Mouse (Mus musculus): Measurements from ENCODE around the gene Wwc2. TPM values are rescaled to one million over a fixed set of nuclear protein-coding genes. Genes with fewer than 3 reads are reported as not detected.

The Wwc2 gene
- total RNA-seq, 2 experiments from 2014 or later, result 40.2 to 41.5 TPM

- intact Hi-C loops (cut with DNase I), result no loop called here
- no peak for DNase-seq
These were observed 42.8 kb downstream of the Wwc2 start for GRCm38 (mm10) chr8:47947672-47948618.

GRCm38 (mm10) chr8:47943049-47943448 lies 47.7 kb downstream of the Wwc2 start:
- intact Hi-C loops (cut with DNase I), result loop anchor here (5.0 kb wide), 1 partner anchor 44 kb away; no protein-coding TSS in a partner anchor
- no peak for DNase-seq

DNA sequence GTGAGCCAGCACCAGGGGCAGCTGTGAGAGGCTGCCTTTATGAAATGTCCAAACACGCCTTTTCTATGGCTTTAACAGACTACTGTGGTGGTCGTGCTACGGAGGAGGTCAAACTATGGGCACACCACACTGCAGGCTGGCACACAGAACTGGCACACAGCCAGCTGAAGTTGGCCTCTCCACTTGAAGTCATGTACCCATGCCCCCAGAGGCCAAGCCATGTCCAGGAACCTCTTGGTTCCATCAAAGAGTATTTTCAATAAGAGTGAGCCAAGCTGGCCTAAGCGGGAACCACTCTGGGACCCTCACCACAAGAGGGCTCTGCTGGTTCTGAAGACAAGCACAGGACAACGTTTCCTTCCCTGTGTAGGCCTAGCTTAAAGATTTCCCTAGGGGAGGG lies 49.7 kb downstream of the Wwc2 start:
- peak; percentile 59 to 63 for DNase-seq
- intact Hi-C loops (cut with DNase I), result loop anchor here (5.0 kb wide), 1 partner anchor 46 kb away; no protein-coding TSS in a partner anchor

DNA sequence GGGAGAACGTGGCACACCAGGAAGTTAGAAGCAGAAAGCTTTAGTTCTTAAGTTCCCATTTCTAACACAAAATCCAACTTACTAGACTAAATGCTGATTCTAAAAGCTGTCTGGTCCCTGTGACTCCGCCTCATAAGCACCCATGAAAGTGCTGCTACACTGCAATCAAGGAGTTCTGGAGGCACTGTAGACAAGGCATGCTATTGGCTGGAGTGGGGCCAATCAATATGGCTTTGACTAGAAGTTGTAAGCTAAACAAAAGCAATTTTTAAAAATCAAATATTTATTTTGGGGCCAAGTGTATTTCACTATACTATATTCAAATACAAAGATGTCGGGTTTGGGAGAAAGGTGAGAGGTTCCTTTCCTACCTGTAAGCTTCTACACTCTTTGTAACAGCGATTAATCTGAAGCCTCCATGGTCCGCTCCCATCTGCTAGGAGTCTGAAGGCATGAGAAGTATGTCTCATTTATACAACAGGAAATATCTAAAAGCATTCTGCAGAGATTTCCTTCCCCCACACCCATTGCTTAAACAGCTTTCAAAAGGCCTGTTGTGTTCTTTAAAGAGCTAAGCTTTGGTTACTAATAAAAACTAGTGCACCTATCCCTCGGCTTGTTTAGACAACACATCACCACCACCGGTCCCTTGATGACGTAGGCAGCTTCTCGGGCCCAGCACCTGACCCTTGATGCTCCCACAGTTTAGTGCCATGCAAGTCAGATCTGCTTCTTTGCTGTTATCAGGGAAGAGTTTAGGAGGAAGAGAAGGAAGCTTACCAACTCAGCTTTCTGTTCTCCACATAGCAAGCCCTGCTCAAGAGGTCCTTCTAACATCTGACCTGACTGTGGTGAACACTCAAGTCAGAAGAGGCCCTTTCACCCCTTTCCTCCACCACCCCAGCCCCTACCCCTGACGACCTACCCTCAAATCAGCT lies 50.5 kb downstream of the Wwc2 start:
- intact Hi-C loops (cut with DNase I), result loop anchor here (5.0 kb wide), 1 partner anchor 47 kb away; no protein-coding TSS in a partner anchor
- peak in 1 of 2 experiments; percentile 36 for DNase-seq

- intact Hi-C loops (cut with DNase I), result no loop called here
- DNase-seq, result peak; percentile 30 to 34
These were observed 51.5 kb downstream of the Wwc2 start for GRCm38 (mm10) chr8:47939217-47939616.

GRCm38 (mm10) chr8:47936386-47936785 lies 54.3 kb downstream of the Wwc2 start:
- intact Hi-C loops (cut with DNase I), result no loop called here
- no peak for DNase-seq

DNA sequence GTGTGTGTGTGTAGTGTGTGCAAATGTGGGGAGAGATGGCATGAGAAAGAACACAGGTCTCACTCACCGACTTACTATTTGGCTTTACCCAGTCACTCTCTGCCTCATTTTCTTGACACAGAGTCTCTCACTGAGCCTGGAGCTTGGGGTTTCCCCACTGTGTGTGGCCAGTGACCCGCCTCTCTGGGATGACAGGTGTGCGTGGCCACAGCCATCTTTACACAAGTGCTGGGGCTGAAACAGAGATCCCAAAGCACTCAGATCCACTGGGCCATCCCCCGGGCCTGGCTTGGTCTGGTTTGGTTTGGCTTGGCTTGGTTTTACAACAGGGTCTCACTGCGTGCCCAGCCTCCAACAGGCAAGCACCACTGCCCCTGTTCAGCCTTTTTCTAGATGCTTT lies 55.3 kb downstream of the Wwc2 start:
- intact Hi-C loops (cut with DNase I), result no loop called here
- DNase-seq, result no peak

DNA sequence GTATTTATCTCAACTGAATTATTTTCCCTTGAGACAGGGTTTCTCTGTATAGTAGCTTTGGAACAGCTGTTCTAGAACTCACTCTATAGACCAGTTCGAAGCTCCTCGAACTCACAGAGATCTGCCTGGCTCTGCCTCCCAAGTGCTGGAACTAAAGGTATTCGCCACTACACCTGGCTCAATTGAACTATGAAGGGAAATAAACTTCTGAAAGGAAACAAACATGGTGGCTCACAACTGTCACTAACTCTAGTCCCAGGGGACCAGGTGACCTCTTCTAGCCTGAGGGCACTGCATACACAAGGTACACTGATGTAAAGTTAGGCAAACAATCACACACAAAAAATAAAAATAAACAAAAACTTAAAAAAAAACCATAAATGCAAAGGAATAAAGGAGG lies 57.6 kb downstream of the Wwc2 start:
- intact Hi-C loops (cut with DNase I), result loop anchor here (5.0 kb wide), 2 partner anchors 61 to 84 kb away; no protein-coding TSS in a partner anchor
- no peak for DNase-seq

GRCm38 (mm10) chr8:47932028-47932790 lies 58.5 kb downstream of the Wwc2 start:
- DNase-seq, result peak; percentile 50 to 53
- intact Hi-C loops (cut with DNase I), result loop anchor here (5.0 kb wide), 2 partner anchors 60 to 85 kb away; no protein-coding TSS in a partner anchor

DNA sequence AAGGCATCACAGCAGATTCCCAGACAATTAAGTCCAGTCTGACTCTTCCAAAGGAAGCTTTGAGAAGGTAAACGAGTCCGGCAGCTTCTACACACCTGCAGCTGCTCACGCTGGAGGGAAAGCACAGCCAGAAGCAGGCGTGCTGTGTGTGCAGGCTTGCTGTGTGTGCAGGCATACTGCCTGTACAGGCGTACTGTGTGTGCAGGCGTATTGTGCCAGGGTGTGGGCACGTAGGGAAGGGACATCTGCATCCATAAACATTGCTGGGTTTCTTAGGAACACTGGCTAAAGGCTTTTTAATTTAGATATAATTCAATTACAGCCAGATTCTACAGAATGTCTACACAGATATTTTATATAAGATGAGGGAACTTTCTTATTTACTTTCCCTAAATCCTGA lies 59.4 kb downstream of the Wwc2 start:
- intact Hi-C loops (cut with DNase I), result loop anchor here (5.0 kb wide), 2 partner anchors 59 to 86 kb away; no protein-coding TSS in a partner anchor
- DNase-seq, result no peak

GRCm38 (mm10) chr8:47929615-47930014 lies 61.1 kb downstream of the Wwc2 start:
- intact Hi-C loops (cut with DNase I), result loop anchor here (5.0 kb wide), 2 partner anchors 57 to 88 kb away; no protein-coding TSS in a partner anchor
- DNase-seq, result no peak

DNA sequence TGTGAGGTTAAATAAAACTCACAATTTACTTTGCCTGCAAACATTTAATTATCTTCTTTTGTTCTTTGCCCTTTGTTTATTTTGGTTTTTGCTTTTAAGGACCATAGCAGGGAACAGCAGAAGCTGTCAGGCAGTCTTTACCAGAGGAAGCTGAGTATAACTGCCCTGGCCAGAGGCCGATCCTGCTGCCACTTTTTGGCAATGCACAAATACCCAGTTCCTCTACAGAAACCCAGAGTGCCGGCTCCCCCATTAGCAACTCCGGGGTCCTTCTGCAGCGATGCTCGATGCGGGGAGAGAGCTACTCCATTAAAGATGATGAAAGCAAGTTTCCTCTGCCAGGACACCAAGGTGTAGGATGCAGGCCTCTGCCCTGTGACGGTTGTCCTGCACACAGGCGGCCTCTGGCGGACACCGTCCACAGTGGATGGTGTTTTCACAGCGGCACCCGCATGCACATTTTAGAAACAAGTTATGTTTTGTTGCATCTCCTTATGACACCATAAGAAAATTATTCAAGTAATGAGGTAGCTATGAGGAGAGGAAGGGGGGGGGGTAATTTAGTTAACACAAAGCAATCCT lies 62.0 kb downstream of the Wwc2 start:
- intact Hi-C loops (cut with DNase I), result no loop called here
- no peak for DNase-seq

GRCm38 (mm10) chr8:47924921-47925320 lies 65.8 kb downstream of the Wwc2 start:
- intact Hi-C loops (cut with DNase I), result no loop called here
- DNase-seq, result no peak

- intact Hi-C loops (cut with DNase I), result no loop called here
- no peak for DNase-seq
These were observed 67.9 kb downstream of the Wwc2 start for GRCm38 (mm10) chr8:47922816-47923215.

GRCm38 (mm10) chr8:47922011-47922410 lies 68.7 kb downstream of the Wwc2 start:
- DNase-seq, result no peak

DNA sequence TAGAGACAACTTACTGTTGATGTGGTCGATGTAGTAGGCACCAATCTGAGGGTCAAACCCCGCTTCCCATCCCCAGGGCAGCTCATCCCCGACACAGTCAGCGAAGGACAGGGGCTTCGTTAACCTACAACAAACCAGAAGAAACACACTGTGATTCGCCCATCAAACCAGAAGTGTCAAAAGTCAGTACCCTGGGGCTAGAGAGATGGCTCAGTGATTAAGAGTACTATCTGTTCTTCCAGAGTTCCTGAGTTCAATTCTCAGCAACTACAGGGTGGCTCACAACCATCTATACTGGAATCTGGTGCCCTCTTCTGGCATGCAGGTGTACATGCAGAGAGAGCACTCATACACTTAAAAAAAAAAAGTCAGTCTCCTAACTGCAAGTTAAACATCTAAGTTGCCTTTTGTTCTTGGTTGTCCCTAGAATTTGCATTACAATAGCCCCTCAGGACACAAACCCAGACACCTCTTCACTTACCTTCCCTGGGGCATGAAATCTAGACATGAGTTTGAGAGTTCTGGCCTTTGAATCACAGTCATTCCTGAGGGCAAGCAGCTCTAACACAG lies 70.1 kb downstream of the Wwc2 start:
- intact Hi-C loops (cut with DNase I), result no loop called here
- DNase-seq, result no peak

More at GRCm38 (mm10) chr8:47922011-47922410, 68.7 kb downstream of the Wwc2 start:
- intact Hi-C loops (cut with DNase I), result no loop called here

DNA sequence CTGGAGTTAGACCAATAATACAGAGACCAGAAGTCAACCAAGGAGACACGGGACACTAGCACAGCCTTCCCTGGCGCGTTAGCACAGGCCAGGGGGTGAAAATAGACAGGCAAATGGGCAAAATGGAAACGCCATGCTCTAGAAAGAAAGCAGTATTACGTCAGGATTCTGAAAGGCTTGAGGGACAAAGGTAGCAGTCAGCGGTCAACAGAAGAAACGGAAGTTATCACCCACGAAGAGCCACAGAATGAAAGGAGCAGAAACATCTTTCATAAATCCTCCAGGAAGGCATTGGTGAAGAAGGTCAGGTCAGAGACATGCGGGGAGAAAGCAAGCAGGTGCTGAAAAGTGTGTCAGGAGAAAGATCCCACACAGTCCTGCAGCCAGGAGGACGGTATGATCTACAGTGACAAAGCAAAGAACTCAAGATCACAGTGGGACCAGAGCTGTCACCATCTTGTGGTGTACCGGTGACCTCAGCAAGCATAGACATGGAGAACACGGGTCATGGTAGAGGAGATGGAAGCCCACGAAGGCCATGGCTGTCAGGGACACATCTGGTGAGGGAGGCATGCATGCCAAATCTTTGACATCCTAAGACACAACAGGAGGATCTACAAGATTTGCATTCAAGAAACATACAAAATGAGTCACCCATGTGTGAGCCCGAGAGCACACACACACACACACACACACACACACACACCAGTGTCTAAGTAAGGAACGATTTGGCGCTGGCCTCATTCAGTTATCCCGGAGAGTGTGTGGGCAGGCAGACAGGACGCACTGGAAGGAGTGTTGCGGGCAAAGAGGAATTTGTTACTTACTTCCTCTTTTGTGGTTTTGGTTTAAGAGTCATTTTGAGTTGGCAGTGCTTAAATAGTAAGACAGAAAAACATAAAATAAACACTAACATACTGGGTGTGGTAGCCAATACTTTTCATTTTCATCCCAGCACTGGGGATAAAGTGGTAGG lies 73.4 kb downstream of the Wwc2 start:
- intact Hi-C loops (cut with DNase I), result no loop called here
- DNase-seq, result no peak

DNA sequence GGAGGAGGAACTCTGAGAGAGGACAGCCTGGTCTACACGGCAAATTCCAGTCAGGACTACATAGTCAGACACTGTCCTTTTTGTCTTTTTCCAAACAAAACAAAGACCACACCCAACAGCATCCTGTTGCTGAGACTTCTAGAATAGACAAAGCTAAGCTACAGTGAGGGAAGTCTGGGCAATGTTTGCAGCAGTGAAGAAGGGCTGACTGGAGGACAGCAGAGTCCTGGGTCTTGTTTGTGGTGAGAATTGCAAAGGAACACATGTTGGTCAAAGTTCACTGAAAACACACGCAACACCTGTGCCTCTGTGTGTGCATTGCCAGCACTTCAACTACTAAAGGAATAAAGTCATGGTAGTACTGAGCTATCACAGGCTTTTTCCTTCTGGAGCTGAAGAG lies 75.2 kb downstream of the Wwc2 start:
- intact Hi-C loops (cut with DNase I), result no loop called here
- no peak for DNase-seq
